Mouse (Mus musculus): ENCODE measurements around the gene Mitf. TPM values are rescaled to one million over a fixed set of nuclear protein-coding genes. Genes with fewer than 3 reads are reported as not detected.

Mitf gene
- polyA plus RNA-seq, 1 experiment from 2014 or later, result 3.1 TPM

DNA sequence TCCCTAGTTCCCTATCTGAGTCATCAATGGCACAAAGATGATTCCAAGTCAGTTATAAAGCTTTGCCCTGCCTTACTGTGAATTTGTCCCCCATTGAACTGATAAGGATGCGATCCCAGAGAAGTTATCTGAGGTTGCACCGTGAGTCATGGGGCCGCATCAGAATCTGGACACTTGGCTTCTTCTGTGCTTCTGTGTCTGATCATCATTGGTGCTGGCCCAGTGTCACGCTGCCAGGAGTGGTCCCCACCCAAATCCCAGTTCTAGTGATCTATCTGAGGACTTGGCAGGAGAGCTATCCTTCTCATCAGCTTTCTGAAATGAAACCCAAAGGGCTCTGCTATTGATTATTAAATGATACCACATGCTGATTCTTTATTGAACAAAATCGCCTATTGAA is 25.5 kb upstream of the Mitf start:
- Histone ChIP-seq H3K4me2 (replicated peaks; ENCODE audit: low read depth, low read length) (no peak overlapping the region), H3K36me3 (ENCODE audit: control insufficient read depth, insufficient read depth, low read length) (no peaks in the 10 kb centered on the region), H3K27me3 (ENCODE audit: control insufficient read depth, insufficient read depth, low read length) (no peaks in the 10 kb centered on the region), H3K4me1 (ENCODE audit: control insufficient read depth, insufficient read depth, low read length) (no peaks in the 10 kb centered on the region), H3K9me3 (ENCODE audit: control insufficient read depth, low read depth, low read length) (no peaks in the 10 kb centered on the region), H3K4me3 (ENCODE audit: low read depth, low read length) (no peak overlapping the region), H3K9ac (replicated peaks; ENCODE audit: low read depth, low read length) (no peak overlapping the region), H3K27ac (ENCODE audit: low read length) (no peak overlapping the region)
- 91% methylated on average over 5 of the region's 5 CpGs for whole genome bisulfite sequencing
- ATAC-seq (ENCODE audit: insufficient number of reproducible peaks, insufficient read depth, low FRiP score, low read depth), result no peak

DNA sequence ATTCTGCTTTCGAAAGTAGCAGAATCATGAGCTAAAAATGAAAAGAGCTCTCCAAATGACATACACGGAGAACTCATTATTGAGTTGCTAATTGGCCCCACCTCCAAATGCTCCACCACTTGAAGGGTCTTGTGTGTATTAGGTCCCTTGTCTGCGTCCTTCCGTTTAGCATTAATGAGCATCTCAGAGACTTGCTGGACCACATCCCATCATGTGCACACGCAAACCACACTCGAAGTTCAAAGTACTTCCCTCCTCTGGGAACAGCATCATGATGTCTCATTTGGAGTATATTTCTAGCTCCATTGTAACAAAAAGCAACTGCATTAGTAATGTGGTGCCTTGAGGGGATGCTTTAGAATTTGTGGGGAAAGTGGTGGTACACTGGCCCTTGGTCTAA is 24.6 kb upstream of the Mitf start:
- no peak for ATAC-seq (ENCODE audit: insufficient number of reproducible peaks, insufficient read depth, low FRiP score, low read depth)
- H3K27me3 ChIP-seq (ENCODE audit: control insufficient read depth, insufficient read depth, low read length), result no peaks in the 10 kb centered on the region
- H3K36me3 ChIP-seq (ENCODE audit: control insufficient read depth, insufficient read depth, low read length), result no peaks in the 10 kb centered on the region
- no peak overlapping the region for H3K4me3 ChIP-seq (ENCODE audit: low read depth, low read length)
- 83% methylated on average over 6 of the region's 6 CpGs for WGBS
- no peaks in the 10 kb centered on the region for H3K4me1 ChIP-seq (ENCODE audit: control insufficient read depth, insufficient read depth, low read length)
- H3K4me2 ChIP-seq (replicated peaks; ENCODE audit: low read depth, low read length), result no peak overlapping the region
- no peaks in the 10 kb centered on the region for H3K9me3 ChIP-seq (ENCODE audit: control insufficient read depth, low read depth, low read length)
- no peak overlapping the region for H3K27ac ChIP-seq (ENCODE audit: low read length)
- no peak overlapping the region for H3K9ac ChIP-seq (replicated peaks; ENCODE audit: low read depth, low read length)

DNA sequence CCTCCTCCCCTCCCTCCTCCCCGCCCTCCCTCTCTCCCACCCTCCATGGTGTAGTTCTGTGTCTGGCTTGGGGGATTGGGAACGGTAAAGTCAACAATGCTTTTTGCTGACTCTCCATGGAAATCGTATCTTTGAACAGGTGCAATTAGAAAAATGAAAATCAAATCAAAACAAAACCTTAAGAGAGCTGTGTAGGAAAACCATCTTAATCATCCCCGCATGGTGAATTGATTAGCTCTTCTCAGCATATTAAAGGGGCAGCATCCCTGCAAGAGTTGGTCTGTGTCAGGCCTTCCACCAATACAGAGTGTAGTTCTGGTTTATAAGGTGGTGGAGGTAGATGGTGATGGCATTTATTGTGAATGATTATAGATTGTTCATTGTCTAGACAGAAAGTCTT is 20.0 kb upstream of the Mitf start:
- no peak overlapping the region for H3K4me2 ChIP-seq (replicated peaks; ENCODE audit: low read depth, low read length)
- WGBS, result 83% methylated on average over 4 of the region's 4 CpGs
- no peak for ATAC-seq (ENCODE audit: insufficient number of reproducible peaks, insufficient read depth, low FRiP score, low read depth)
- no peak overlapping the region for H3K9ac ChIP-seq (replicated peaks; ENCODE audit: low read depth, low read length)
- no peaks in the 10 kb centered on the region for H3K4me1 ChIP-seq (ENCODE audit: control insufficient read depth, insufficient read depth, low read length)
- H3K4me3 ChIP-seq (ENCODE audit: low read depth, low read length), result no peak overlapping the region
- H3K36me3 ChIP-seq (ENCODE audit: control insufficient read depth, insufficient read depth, low read length), result no peaks in the 10 kb centered on the region
- H3K9me3 ChIP-seq (ENCODE audit: control insufficient read depth, low read depth, low read length), result no peaks in the 10 kb centered on the region
- H3K27ac ChIP-seq (ENCODE audit: low read length), result no peak overlapping the region
- no peaks in the 10 kb centered on the region for H3K27me3 ChIP-seq (ENCODE audit: control insufficient read depth, insufficient read depth, low read length)

DNA sequence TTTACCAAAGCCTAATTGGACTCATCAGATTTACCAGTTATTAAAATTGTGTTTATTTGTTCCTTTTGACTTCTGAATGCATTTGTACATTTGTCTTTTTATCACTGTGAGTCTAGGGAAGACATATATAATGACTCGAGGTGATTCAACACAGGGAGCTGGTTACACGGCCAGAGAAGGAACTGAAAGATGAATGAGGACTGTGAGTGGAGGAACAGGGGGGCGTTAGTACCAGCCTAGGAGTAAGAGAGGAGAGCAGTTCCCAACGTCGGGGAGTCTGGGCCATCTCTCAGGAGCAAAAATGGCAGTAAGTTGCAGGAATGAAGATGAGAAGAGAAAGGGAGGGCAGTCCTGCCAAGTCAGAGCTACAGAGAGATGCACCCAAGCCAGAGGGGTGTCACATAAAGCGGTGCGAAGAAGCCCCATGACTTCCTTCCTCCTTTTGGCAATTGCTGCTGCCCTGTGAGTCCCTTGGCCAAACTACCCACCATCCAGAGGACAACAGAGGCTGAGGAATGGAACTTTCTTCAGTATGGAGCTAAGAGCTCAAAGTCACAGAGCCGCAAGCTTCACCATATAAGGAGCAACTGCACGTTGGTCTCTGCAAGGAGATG is 18.4 kb upstream of the Mitf start:
- H3K9ac ChIP-seq (replicated peaks; ENCODE audit: low read depth, low read length), result no peak overlapping the region
- no peaks in the 10 kb centered on the region for H3K4me1 ChIP-seq (ENCODE audit: control insufficient read depth, insufficient read depth, low read length)
- H3K4me3 ChIP-seq (ENCODE audit: low read depth, low read length), result no peak overlapping the region
- 80% methylated on average over 9 of the region's 9 CpGs for WGBS
- ATAC-seq (ENCODE audit: insufficient number of reproducible peaks, insufficient read depth, low FRiP score, low read depth), result no peak
- no peaks in the 10 kb centered on the region for H3K27me3 ChIP-seq (ENCODE audit: control insufficient read depth, insufficient read depth, low read length)
- H3K9me3 ChIP-seq (ENCODE audit: control insufficient read depth, low read depth, low read length), result no peaks in the 10 kb centered on the region
- no peaks in the 10 kb centered on the region for H3K36me3 ChIP-seq (ENCODE audit: control insufficient read depth, insufficient read depth, low read length)
- no peak overlapping the region for H3K27ac ChIP-seq (ENCODE audit: low read length)
- H3K4me2 ChIP-seq (replicated peaks; ENCODE audit: low read depth, low read length), result no peak overlapping the region

DNA sequence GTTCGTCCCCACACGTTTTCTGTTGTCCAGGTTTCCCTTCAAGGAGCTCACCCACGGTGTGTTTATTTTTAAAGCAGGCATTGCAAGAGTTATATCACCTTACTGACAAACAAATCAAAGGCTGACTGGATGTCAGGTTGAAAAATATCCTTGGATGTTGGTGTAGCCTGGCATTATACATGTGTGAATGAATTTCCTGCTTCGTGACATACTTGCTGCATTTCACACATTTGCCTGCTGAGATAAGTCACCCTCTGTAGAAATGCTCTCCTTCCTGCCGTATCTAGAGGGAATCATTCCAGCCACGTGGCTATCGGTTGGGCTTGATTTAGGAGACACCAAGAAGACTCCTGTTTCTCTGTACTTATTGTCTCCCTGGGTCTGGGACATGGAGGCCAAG is 17.2 kb upstream of the Mitf start:
- Histone ChIP-seq H3K27me3 (ENCODE audit: control insufficient read depth, insufficient read depth, low read length) (no peaks in the 10 kb centered on the region), H3K27ac (ENCODE audit: low read length) (no peak overlapping the region), H3K4me3 (ENCODE audit: low read depth, low read length) (no peak overlapping the region), H3K4me2 (replicated peaks; ENCODE audit: low read depth, low read length) (no peak overlapping the region), H3K9ac (replicated peaks; ENCODE audit: low read depth, low read length) (no peak overlapping the region), H3K9me3 (ENCODE audit: control insufficient read depth, low read depth, low read length) (no peaks in the 10 kb centered on the region), H3K4me1 (ENCODE audit: control insufficient read depth, insufficient read depth, low read length) (no peaks in the 10 kb centered on the region), H3K36me3 (ENCODE audit: control insufficient read depth, insufficient read depth, low read length) (no peaks in the 10 kb centered on the region)
- ATAC-seq (ENCODE audit: insufficient number of reproducible peaks, insufficient read depth, low FRiP score, low read depth), result no peak
- WGBS, result 55% methylated on average over 7 of the region's 7 CpGs

DNA sequence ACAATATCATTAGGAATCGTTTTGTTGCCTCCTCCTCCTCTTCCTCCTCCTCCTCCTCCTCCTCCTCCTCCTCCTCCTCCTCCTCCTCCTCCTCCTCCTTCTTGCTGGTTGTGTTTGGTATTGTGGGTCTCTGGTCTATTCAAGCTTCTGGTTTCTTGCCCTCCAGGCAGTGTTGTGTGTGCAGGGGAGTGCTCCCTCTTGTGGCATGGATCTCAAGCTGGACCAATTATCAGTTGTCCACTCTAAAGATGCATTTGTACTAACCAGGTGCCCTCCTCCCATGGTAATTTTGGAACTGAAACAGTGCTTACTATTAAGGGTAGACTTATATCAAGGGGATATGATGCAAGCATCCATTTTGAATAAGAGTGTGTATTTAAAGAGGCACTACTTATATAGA is 14.7 kb upstream of the Mitf start:
- no peak for ATAC-seq (ENCODE audit: insufficient number of reproducible peaks, insufficient read depth, low FRiP score, low read depth)
- H3K36me3 ChIP-seq (ENCODE audit: control insufficient read depth, insufficient read depth, low read length), result no peaks in the 10 kb centered on the region
- H3K4me1 ChIP-seq (ENCODE audit: control insufficient read depth, insufficient read depth, low read length), result no peaks in the 10 kb centered on the region
- no peak overlapping the region for H3K4me3 ChIP-seq (ENCODE audit: low read depth, low read length)
- no peaks in the 10 kb centered on the region for H3K27me3 ChIP-seq (ENCODE audit: control insufficient read depth, insufficient read depth, low read length)
- WGBS, result 94% methylated on average over 1 of the region's 1 CpGs
- H3K27ac ChIP-seq (ENCODE audit: low read length), result no peak overlapping the region
- no peaks in the 10 kb centered on the region for H3K9me3 ChIP-seq (ENCODE audit: control insufficient read depth, low read depth, low read length)
- H3K9ac ChIP-seq (replicated peaks; ENCODE audit: low read depth, low read length), result no peak overlapping the region
- H3K4me2 ChIP-seq (replicated peaks; ENCODE audit: low read depth, low read length), result no peak overlapping the region

DNA sequence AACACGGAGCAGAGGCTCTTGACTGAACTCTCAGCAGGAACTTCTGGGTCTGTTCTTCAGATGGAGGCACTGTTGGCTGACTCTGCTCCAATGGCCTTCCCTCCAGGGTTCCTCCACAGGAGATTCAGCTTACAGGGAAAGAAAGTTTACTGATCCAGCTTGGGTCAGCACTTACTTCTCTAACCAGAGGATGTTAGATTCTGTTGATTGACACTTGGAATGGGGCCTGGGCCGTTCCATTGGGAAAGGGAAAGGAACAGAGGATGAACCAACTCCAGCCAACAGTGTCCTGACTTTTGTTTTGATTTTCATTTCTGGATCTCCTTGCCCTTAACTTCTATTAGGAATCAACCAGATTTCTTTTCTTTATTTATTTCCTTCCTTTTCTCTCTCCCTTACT is 11.7 kb upstream of the Mitf start:
- H3K4me3 ChIP-seq (ENCODE audit: low read depth, low read length), result no peak overlapping the region
- no peaks in the 10 kb centered on the region for H3K9me3 ChIP-seq (ENCODE audit: control insufficient read depth, low read depth, low read length)
- no peak overlapping the region for H3K4me2 ChIP-seq (replicated peaks; ENCODE audit: low read depth, low read length)
- H3K27ac ChIP-seq (ENCODE audit: low read length), result no peak overlapping the region
- no peaks in the 10 kb centered on the region for H3K4me1 ChIP-seq (ENCODE audit: control insufficient read depth, insufficient read depth, low read length)
- no peak overlapping the region for H3K9ac ChIP-seq (replicated peaks; ENCODE audit: low read depth, low read length)
- no peaks in the 10 kb centered on the region for H3K36me3 ChIP-seq (ENCODE audit: control insufficient read depth, insufficient read depth, low read length)
- H3K27me3 ChIP-seq (ENCODE audit: control insufficient read depth, insufficient read depth, low read length), result no peaks in the 10 kb centered on the region
- ATAC-seq (ENCODE audit: insufficient number of reproducible peaks, insufficient read depth, low FRiP score, low read depth), result no peak
- 52% methylated on average over 2 of the region's 2 CpGs for WGBS

DNA sequence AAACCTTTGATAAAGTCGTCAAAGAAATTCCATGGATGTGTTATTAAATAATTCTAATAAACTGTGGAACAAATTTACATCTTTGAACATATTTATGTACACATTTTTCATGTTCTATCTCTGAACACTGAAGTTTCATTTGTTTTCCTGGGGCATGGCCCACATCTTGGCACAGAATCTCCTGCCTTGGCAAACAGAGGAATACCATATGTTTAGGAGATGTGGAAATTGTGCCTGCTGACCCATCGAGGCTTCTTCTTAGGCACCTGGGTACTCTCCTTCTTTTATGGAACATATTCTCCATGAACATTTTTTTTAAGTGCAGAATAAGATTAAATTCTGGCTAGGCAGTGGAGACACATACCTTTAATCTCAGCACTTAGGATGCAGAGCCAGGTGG is 6.2 kb upstream of the Mitf start:
- no peak overlapping the region for H3K4me2 ChIP-seq (replicated peaks; ENCODE audit: low read depth, low read length)
- 53% methylated on average over 2 of the region's 2 CpGs for WGBS
- no peaks in the 10 kb centered on the region for H3K36me3 ChIP-seq (ENCODE audit: control insufficient read depth, insufficient read depth, low read length)
- H3K27ac ChIP-seq (ENCODE audit: low read length), result no peak overlapping the region
- no peaks in the 10 kb centered on the region for H3K27me3 ChIP-seq (ENCODE audit: control insufficient read depth, insufficient read depth, low read length)
- no peak for ATAC-seq (ENCODE audit: insufficient number of reproducible peaks, insufficient read depth, low FRiP score, low read depth)
- no peak overlapping the region for H3K4me3 ChIP-seq (ENCODE audit: low read depth, low read length)
- no peaks in the 10 kb centered on the region for H3K9me3 ChIP-seq (ENCODE audit: control insufficient read depth, low read depth, low read length)
- H3K9ac ChIP-seq (replicated peaks; ENCODE audit: low read depth, low read length), result no peak overlapping the region
- H3K4me1 ChIP-seq (ENCODE audit: control insufficient read depth, insufficient read depth, low read length), result no peaks in the 10 kb centered on the region

DNA sequence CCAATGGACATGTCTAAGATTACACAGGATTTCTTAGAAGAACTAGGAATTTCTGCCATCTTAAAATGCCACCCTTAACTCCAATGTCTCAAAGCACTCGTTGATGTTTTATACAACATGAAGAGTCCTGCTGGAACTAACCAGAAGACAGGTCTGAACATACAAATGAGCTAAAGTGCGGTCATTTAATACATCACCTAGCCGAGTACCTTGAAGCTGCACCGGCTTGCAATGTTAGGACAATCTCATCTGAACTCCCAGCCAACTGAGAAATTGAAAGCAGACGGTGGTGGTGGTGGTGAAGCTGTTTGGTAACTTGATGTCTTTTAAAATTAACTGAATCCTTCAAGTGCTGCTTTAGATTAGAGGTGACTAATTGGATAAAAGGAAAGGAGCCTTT is 801 bp upstream of the Mitf start:
- Histone ChIP-seq H3K9me3 (ENCODE audit: control insufficient read depth, low read depth, low read length) (no peaks in the 10 kb centered on the region), H3K36me3 (ENCODE audit: control insufficient read depth, insufficient read depth, low read length) (no peaks in the 10 kb centered on the region), H3K4me3 (ENCODE audit: low read depth, low read length) (peak overlapping the region; percentile 67), H3K4me2 (replicated peaks; ENCODE audit: low read depth, low read length) (peak overlapping the region; percentile 93), H3K4me1 (ENCODE audit: control insufficient read depth, insufficient read depth, low read length) (no peaks in the 10 kb centered on the region), H3K9ac (replicated peaks; ENCODE audit: low read depth, low read length) (0 out of 2 replicates have a peak overlapping the region, but pooled peaks have one; percentile 14), H3K27me3 (ENCODE audit: control insufficient read depth, insufficient read depth, low read length) (no peaks in the 10 kb centered on the region), H3K27ac (ENCODE audit: low read length) (no peak overlapping the region)
- WGBS, result 48% methylated on average over 5 of the region's 5 CpGs
- no peak for ATAC-seq (ENCODE audit: insufficient number of reproducible peaks, insufficient read depth, low FRiP score, low read depth)
